Mouse (Mus musculus) thymus, postnatal 10 days (tissue): ENCODE measurements around the gene Pde3b.
"Not testable (repeated sequence)": the region's sequence is repeated elsewhere in the genome, so short reads cannot be mapped to it uniquely, and the experiment has no call there.

Source experiments
- DNase-seq, 2 experiments: peaks; one replicate each; pipeline ENCODE4 v3.0.0; 2021; ENCODE audit warnings: low spot score in 2 of 2

The Pde3b gene

DNA sequence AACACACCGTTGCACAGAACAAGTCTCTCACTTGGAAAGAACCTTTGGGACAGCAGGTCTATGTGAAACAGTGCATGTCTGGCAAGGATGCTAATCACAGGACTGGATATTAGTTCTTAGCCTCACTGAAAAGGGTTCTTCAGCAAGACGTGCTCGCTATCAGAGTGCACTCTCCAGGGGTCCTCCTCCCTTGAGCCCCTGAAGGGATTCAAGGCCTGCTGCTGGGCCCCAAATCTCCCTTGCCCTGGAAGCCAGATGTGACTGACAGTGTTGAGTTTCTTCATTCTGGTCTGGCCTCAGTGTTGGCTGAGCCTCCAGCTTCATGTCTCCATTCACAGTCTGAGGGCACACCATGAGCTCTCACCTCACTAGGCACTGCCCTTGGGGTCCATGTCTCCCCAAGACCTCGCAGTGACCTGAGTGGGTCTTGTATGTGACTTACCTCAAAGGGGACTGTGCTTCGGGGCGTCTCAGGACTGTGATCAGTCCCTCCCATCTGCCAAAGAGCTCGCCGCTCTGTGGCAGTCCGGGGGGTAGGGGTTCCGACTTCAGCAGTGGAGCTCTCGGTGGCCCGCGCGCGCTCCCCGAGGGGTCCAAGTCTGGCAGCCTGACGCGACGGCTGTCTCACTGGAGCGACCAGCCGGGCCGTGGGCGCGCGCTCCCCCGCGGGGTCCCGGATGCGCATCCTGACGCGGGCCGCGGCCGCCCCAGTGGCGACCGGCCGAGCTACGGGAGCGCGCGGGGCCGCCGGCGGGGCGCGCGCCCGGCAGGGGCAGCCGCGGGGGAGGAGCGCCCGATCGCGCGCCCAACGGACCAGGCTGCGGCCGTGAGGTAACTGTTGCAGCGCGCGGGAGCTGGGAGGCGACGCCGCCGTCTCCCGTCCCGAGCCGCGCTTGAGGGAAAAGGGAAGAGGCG is at the start of gene Pde3b:
Pde3b (plus strand) TSS at position 861 of the 915 bp plus-strand sequence.
- peak; percentile 52 to 70 for DNase-seq

DNA sequence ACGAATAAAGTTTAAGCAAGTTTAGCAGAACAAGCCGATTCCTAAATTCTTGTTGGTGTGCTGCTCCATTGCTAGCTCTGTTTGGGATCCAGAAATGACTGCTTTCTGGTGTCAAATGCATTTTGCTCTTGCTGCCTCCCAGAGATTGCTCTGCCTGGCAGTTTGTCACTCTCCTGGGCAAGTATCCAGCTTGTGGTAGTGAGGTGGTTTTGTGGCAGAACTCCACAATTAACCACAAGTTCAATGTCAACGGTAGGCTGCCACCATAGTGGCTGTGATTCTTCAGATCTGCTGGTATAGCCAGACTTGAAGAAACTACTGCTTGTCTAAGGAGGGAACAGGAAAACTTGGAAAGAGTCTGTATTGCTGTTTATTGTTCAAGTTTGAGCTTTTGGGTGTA is 13.0 kb upstream of the Pde3b start:
- no peak for DNase-seq

DNA sequence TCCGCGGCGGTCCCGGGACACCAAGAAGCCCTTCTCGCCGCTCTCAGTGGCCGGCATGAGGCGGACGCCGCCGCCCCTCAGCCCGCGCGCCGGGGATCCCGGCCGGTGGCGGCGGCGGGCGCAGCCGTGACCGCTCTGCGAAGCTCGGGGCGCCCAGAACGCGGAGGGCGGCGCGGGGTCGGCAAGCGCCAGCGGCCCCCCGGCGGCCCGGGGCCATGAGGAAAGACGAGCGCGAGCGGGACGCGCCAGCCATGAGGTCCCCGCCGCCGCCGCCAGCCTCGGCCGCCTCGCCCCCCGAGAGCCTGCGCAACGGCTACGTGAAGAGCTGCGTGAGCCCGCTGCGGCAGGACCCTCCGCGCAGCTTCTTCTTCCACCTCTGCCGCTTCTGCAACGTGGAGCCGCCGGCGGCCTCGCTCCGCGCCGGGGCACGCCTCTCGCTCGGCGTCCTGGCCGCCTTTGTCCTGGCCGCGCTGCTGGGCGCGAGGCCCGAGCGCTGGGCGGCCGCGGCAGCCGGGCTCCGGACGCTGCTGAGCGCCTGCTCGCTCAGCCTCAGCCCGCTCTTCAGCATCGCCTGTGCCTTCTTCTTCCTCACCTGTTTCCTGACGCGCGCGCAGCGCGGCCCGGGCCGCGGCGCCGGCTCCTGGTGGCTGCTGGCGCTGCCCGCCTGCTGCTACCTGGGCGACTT is 397 bp downstream of the Pde3b start:
- peak; percentile 28 to 47 for DNase-seq

DNA sequence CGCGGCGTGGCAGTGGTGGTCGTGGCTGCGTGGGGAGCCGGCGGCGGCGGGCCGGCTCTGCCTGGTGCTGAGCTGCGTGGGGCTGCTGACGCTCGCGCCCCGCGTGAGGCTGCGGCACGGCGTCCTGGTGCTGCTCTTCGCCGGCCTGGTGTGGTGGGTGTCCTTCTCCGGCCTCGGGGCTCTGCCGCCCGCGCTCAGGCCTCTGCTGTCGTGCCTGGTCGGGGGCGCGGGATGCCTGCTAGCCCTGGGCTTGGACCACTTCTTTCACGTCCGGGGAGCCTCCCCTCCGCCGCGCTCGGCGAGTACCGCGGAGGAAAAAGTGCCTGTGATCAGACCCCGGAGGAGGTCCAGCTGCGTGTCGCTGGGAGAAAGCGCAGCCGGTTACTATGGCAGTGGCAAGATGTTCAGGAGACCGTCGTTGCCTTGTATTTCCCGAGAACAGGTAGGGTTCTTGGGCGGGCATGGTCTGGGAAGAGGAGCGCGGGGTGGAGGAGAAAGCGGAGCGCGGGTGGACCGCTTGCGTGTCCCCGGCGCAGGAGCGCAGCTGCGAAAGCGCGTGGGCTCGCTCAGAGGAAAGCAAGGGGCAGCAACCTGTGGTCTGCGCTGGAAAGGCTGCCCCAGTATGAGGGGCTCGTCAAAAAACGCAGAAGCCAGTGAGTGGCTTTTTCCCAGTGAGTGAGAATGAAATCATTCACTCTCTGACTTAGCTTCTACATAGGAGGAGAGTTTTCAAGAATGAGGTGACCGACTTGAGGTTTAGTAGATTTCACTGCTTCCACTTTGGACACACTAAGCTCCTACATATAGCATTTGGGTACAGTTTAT is 1.2 kb downstream of the Pde3b start:
- DNase-seq: peak; percentile 31 to 38

- DNase-seq: not testable (repeated sequence)
These were observed 4.2 kb downstream of the Pde3b start for GRCm38 (mm10) chr7:114419331-114419730.

DNA sequence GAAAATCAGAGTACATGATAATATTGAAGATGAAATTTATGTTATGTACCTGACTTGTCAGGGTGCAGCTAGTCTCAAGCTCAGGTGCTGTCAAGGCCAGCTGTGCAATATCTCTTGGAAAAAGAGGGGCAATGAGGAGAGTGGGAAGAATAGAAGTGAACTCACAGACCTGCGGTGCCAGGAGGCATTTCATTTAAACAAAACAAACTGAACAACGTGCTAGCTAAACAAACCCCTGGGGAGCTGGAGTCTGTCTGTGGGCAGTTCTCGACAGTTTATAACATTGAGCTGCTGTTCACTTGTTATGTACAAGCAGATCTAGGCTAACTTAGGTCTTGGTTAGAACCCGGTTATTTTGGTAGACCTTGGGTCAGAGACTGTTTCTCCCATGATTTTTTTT is 5.8 kb downstream of the Pde3b start:
- DNase-seq: no peak

DNA sequence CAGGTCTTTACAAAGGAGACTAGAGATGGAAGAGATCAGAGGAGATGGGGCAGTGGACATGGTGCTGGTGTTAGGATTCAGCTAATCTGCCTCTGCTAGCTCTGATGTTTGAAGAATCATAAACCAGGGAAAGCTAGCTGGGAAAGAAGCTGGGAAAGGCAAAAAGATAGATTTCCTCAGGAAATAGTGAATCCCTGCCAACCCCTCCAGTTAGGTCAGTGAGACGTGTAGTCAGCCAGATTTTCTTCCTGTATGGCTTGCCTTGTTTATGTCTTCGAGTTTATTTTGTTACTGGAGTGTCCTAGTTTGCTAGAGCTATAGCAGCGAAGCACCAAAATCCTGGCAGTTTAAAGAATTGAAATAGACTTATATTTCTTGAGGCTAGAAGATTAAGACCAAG is 7.1 kb downstream of the Pde3b start:
- no peak for DNase-seq

DNA sequence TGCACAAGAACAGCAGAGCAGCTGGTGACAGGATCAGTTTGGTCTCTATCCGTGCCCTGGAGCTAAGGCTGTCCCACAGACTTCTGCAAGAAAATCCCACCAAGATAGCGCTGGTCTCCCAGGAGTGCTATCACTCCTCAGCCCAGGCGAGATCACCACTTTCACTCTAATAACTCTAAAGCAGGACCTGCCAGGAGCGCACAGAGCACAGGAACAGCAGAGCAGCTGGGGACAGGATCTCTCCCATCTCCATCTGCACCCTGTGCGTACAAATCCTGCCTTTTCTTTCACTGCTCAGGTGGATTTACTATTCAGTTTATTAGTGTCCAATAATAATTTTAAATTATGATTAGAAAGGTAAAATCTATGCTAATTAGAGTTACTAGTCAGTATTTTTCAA is 14.7 kb downstream of the Pde3b start:
- DNase-seq: no peak

- DNase-seq: no peak
These were observed 16.9 kb downstream of the Pde3b start for GRCm38 (mm10) chr7:114431966-114432365.

GRCm38 (mm10) chr7:114439726-114440125 is 24.6 kb downstream of the Pde3b start:
- DNase-seq: no peak

DNA sequence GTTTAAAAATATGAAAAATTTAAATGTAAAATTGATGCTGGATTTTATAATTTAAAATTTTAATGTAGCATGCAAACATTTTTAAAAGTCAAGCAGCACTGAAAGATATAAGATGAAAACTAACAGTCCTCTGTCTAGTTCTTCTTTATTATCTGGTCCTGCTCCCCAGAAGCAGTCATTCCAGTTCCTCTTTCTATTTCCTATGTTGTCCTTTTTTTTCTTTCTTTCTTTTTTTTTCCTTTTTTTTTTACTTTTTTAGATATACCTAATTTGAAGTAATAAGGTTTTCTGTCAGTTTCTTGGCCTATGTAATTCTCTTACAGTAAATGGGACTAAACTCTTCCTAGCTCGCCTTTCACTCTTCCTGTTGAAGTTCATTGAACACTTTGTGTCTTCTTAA is 25.4 kb downstream of the Pde3b start:
- no peak for DNase-seq

DNA sequence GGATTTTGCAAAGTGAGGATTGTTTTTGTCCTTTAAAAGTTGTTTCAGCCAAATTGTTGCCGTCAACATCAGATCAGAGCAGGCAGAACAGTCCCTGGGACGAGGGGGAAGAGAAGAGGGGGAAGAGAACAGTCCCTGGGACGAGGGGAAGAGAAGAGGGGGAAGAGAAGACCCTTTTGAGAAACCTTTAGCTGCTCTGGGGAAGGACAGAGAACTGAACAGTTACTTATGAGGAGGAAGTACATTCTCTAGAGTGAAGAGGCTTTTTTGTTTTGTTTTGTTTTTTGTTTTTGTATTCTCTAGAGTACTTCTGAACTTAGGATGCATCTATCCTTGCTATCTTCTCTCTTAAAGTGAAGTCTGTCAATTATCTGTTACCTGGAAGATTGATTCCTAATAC is 37.8 kb downstream of the Pde3b start:
- DNase-seq: no peak

- no peak for DNase-seq
These were observed 38.4 kb downstream of the Pde3b start for GRCm38 (mm10) chr7:114453300-114453990.

- DNase-seq: no peak
These were observed 39.8 kb downstream of the Pde3b start for GRCm38 (mm10) chr7:114454858-114455257.

DNA sequence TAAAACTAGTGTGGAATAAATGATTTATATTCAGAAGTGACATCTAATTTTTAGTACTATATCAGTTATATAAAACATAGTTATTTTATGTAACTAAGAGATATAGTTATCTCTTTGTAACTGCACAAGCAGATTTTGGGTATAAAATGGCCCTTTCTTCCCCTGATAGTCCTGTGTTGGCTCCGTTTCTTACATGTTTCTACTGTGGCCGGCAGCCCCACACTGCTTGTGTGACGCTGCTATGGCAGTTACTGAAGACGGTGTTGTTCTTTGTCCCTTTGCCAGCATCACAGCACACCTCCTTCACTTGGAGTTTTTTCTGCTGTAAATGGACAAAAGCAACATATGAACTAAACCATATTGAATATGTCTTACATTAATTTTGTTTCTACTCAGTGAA is 41.8 kb downstream of the Pde3b start:
- no peak for DNase-seq

GRCm38 (mm10) chr7:114459909-114460308 is 44.8 kb downstream of the Pde3b start:
- DNase-seq: no peak

DNA sequence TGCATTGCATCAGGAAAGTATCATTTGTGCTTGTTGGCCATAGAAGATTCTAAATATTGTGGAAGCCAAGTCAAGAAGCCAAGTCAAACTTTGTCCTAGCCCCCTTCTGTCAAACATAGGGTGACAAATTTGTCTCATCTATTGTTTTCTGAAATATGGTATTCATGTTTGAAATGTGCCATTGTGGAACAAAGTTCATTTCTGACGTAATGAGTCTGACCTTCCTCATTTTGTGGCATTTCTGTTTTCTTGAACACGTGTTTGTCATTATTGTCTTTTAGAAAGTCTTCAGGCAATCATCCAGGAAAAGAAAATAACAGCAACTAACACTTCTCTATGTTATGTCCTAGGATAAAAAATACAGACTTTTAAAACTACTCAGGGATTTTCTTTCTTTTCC is 46.6 kb downstream of the Pde3b start:
- DNase-seq: no peak

DNA sequence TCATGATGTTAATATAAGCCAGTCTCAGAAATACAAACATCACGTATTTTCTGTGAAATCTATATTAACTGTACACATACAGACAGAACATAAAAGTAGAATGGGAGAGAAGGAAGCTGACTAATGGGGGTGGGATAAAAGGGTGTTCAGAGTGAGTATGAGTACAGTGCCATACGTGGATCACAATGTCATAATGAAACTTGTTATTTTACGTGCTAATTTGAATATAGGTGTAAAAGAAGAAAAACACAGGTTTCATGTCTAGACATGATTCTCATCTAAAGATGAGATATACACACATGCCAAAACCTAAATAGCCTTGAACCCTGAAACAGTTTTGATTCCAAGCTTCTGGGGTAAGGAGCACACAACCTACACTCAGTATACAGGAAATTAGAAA is 51.3 kb downstream of the Pde3b start:
- no peak for DNase-seq

DNA sequence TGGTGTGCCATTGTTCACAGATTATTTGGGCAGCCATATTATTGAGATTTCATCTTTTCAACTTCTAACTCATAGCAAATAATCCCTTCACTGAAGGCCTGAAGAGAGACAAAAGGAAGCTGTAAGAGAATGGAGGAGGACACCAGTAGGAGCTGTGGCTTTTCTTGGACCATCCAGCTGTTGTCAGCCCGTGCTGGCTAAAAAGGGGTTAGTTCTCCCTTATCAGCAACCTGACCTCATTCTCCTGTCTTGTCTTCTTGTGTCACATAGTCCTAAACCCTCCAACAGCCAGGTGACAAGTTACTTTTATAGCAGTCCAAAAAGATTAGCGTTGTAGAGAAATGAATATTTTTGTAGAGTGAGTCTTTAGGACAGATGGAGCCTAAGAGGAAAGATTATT is 57.4 kb downstream of the Pde3b start:
- DNase-seq: no peak

GRCm38 (mm10) chr7:114474889-114475288 is 59.8 kb downstream of the Pde3b start:
- DNase-seq: no peak

- no peak for DNase-seq
These were observed 62.8 kb downstream of the Pde3b start for GRCm38 (mm10) chr7:114477884-114478283.

DNA sequence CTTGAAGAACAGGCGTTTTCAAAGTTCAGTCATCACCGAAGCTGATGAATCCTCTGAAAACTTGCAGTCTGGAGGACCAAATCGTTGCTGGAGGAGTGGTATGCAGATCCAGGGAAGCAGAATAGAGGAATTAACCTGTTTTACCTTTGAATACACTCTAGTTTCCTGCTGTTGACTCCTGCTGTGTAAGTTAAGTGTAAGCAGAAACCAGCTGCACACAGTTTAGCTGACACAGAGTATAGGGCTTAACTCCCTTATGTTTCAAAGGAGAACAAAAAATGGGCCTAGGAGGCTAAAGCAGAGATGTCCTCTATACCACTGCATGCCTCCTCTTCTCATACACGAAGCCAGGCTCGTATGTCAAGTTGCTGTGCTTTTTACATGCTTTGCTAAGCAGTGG is 63.8 kb downstream of the Pde3b start:
- DNase-seq: no peak
